Mouse (Mus musculus): Measurements from ENCODE around the gene Tmem176a. TPM values are rescaled to one million over a fixed set of nuclear protein-coding genes. Genes with fewer than 3 reads are reported as not detected.
A peak's percentile ranks its signal among the peaks of the same experiment; 100 is the strongest.

The Tmem176a gene
- polyA plus RNA-seq, 1 experiment from 2014 or later = 184 TPM

- 92% methylated on average over 2 of the region's 2 CpGs for WGBS
- Histone ChIP-seq H3K36me3 (ENCODE audit: control insufficient read depth, insufficient read depth, low read length) (no peaks in the 10 kb centered on the region), H3K27ac (ENCODE audit: low read length) (no peak overlapping the region), H3K27me3 (ENCODE audit: control insufficient read depth, insufficient read depth, low read length) (no peaks in the 10 kb centered on the region), H3K4me2 (replicated peaks; ENCODE audit: low read depth, low read length) (no peak overlapping the region), H3K4me3 (ENCODE audit: low read depth, low read length) (no peak overlapping the region), H3K9ac (replicated peaks; ENCODE audit: low read depth, low read length) (no peak overlapping the region), H3K9me3 (ENCODE audit: control insufficient read depth, low read depth, low read length) (no peaks in the 10 kb centered on the region), H3K4me1 (ENCODE audit: control insufficient read depth, insufficient read depth, low read length) (0 out of 2 replicates have a peak, but pooled peaks cover 2% of the 10 kb centered on the region)
- no peak for ATAC-seq (ENCODE audit: insufficient number of reproducible peaks, insufficient read depth, low FRiP score, low read depth)
These were observed 13.4 kb downstream of the Tmem176a start for GRCm38 (mm10) chr6:48854155-48854554.

DNA sequence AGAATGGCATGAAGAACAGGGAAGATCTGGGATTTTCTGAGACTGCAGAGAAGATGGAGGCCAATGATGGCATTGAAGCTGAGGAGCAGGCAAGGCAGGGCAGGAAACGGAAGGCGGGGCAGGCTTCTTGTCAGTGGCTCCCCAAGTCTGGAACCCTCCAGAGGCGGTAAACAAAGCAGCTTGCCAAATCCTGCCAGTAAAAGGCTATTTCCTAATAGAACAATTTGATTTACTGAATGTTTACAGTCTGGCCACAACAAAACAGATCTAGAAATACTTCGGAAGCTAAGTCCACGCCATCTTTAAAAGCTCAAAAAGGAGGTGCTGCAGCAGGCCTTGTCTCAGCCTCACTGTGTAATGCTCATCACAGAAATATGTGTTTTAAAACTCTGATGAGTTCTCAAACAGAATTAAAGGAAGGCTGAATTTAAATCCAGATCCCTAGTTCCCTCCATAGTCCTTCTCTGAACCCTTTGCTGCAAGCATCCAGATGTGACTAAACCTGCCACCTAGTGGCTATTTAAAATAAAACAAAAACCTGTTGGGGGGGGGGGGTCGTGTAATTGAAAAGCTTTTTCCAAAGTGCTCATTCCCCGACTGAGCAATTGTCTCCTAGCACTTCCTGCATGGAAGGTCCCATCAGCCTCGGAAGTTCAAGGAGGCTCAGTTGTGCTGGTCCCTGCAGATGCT lies 17.0 kb downstream of the Tmem176a start:
- H3K9ac ChIP-seq (replicated peaks; ENCODE audit: low read depth, low read length) = no peak overlapping the region
- no peak overlapping the region for H3K4me2 ChIP-seq (replicated peaks; ENCODE audit: low read depth, low read length)
- 0 out of 2 replicates have a peak, but pooled peaks cover 2% of the 10 kb centered on the region for H3K4me1 ChIP-seq (ENCODE audit: control insufficient read depth, insufficient read depth, low read length)
- no peak overlapping the region for H3K4me3 ChIP-seq (ENCODE audit: low read depth, low read length)
- 40% methylated on average over 8 of the region's 8 CpGs for WGBS
- no peaks in the 10 kb centered on the region for H3K9me3 ChIP-seq (ENCODE audit: control insufficient read depth, low read depth, low read length)
- H3K36me3 ChIP-seq (ENCODE audit: control insufficient read depth, insufficient read depth, low read length) = no peaks in the 10 kb centered on the region
- no peak overlapping the region for H3K27ac ChIP-seq (ENCODE audit: low read length)
- H3K27me3 ChIP-seq (ENCODE audit: control insufficient read depth, insufficient read depth, low read length) = no peaks in the 10 kb centered on the region
- ATAC-seq (ENCODE audit: insufficient number of reproducible peaks, insufficient read depth, low FRiP score, low read depth) = no peak

- Histone ChIP-seq H3K27ac (ENCODE audit: low read length) (no peak overlapping the region), H3K27me3 (ENCODE audit: control insufficient read depth, insufficient read depth, low read length) (no peaks in the 10 kb centered on the region), H3K4me2 (replicated peaks; ENCODE audit: low read depth, low read length) (peak overlapping the region; percentile 37), H3K9me3 (ENCODE audit: control insufficient read depth, low read depth, low read length) (no peaks in the 10 kb centered on the region), H3K4me1 (ENCODE audit: control insufficient read depth, insufficient read depth, low read length) (0 out of 2 replicates have a peak, but pooled peaks cover 5% of the 10 kb centered on the region), H3K36me3 (ENCODE audit: control insufficient read depth, insufficient read depth, low read length) (no peaks in the 10 kb centered on the region), H3K4me3 (ENCODE audit: low read depth, low read length) (peak overlapping the region; percentile 16; the same call in 1 of the 2 replicates), H3K9ac (replicated peaks; ENCODE audit: low read depth, low read length) (no peak overlapping the region)
- WGBS = 15% methylated on average over 23 of the region's 23 CpGs
- peak; percentile 61; the same call in 1 of the 2 replicates for ATAC-seq (ENCODE audit: insufficient number of reproducible peaks, insufficient read depth, low FRiP score, low read depth)
These were observed 19.6 kb downstream of the Tmem176a start for GRCm38 (mm10) chr6:48860130-48860815.

DNA sequence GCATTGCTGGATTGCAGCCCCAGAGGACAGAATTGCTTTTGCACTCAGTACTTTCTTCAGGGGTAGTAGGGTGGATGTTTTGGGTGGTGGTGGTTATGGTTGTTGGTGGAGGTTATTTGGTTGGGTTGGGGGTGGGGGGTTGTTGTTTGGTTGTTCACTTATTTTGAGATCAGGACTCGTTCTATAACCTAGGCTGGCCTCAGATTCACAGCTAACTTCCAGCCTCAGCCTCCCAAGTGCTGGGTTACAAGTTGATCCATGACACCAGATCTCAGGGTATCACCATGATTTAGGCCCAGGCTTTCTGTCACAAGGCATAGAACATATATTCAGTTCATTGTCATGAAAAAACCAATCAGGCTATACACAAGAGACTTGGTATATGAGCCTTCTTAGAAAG lies 20.1 kb downstream of the Tmem176a start:
- H3K4me3 ChIP-seq (ENCODE audit: low read depth, low read length) = no peak overlapping the region
- no peaks in the 10 kb centered on the region for H3K36me3 ChIP-seq (ENCODE audit: control insufficient read depth, insufficient read depth, low read length)
- H3K27ac ChIP-seq (ENCODE audit: low read length) = no peak overlapping the region
- WGBS = 83% methylated on average over 1 of the region's 1 CpGs
- no peak overlapping the region for H3K4me2 ChIP-seq (replicated peaks; ENCODE audit: low read depth, low read length)
- no peaks in the 10 kb centered on the region for H3K27me3 ChIP-seq (ENCODE audit: control insufficient read depth, insufficient read depth, low read length)
- no peaks in the 10 kb centered on the region for H3K9me3 ChIP-seq (ENCODE audit: control insufficient read depth, low read depth, low read length)
- ATAC-seq (ENCODE audit: insufficient number of reproducible peaks, insufficient read depth, low FRiP score, low read depth) = no peak
- H3K4me1 ChIP-seq (ENCODE audit: control insufficient read depth, insufficient read depth, low read length) = 0 out of 2 replicates have a peak, but pooled peaks cover 5% of the 10 kb centered on the region
- H3K9ac ChIP-seq (replicated peaks; ENCODE audit: low read depth, low read length) = no peak overlapping the region

DNA sequence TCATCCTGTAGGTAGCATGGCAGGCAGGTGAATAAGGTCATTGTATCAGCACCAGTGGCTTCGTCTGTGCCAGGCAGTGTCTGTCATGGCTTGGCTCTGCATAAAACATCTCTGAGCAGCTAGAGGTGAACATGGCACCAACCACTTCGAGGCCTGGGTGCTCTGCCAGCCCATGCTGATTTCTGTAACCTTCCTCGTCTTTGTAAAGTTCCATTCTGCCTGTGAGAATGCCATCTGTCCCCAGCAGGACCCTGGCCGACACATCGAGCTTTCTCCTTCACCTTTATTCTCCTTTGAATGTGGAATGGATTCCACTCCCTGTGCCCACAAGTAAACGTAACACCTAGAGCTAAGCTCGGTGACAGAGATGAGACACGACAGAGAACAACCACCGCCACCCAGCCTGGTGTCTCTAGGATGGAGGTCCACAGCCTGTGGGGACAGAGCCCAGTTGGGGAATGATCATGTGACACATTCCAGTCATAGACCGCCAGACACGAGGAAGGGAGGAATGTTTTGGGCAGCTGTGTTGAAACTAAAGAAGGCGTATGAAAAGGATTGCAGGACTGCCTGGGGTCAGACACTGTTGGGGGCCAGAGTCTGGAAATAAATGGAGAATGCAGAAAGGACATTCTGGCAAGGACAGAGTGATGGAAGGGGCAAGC lies 21.0 kb downstream of the Tmem176a start:
- no peak overlapping the region for H3K4me3 ChIP-seq (ENCODE audit: low read depth, low read length)
- 0 out of 2 replicates have a peak, but pooled peaks cover 5% of the 10 kb centered on the region for H3K4me1 ChIP-seq (ENCODE audit: control insufficient read depth, insufficient read depth, low read length)
- no peak overlapping the region for H3K4me2 ChIP-seq (replicated peaks; ENCODE audit: low read depth, low read length)
- WGBS = 80% methylated on average over 12 of the region's 12 CpGs
- no peak overlapping the region for H3K9ac ChIP-seq (replicated peaks; ENCODE audit: low read depth, low read length)
- H3K27ac ChIP-seq (ENCODE audit: low read length) = no peak overlapping the region
- no peaks in the 10 kb centered on the region for H3K27me3 ChIP-seq (ENCODE audit: control insufficient read depth, insufficient read depth, low read length)
- no peak for ATAC-seq (ENCODE audit: insufficient number of reproducible peaks, insufficient read depth, low FRiP score, low read depth)
- no peaks in the 10 kb centered on the region for H3K9me3 ChIP-seq (ENCODE audit: control insufficient read depth, low read depth, low read length)
- H3K36me3 ChIP-seq (ENCODE audit: control insufficient read depth, insufficient read depth, low read length) = no peaks in the 10 kb centered on the region

DNA sequence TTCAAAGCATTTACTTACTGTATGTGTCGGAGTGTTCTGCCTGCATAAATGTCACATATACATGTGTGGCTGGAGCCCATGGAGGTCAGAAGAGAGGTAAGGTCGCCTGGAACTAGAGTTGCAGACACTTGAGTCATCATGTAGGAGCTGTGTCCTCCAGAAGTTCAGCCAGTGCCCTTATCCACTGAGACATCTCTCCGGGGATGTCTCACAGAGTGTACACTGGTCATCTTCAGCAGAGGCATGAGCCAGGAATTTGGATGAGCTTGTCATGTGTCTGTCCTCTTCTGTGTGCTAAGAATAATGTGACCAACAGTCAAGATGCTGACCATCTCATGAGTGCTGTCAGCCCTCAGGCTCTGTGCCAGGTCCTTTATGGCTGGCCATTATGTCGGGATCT lies 22.1 kb downstream of the Tmem176a start:
- Histone ChIP-seq H3K4me2 (replicated peaks; ENCODE audit: low read depth, low read length) (no peak overlapping the region), H3K9me3 (ENCODE audit: control insufficient read depth, low read depth, low read length) (no peaks in the 10 kb centered on the region), H3K27ac (ENCODE audit: low read length) (no peak overlapping the region), H3K9ac (replicated peaks; ENCODE audit: low read depth, low read length) (no peak overlapping the region), H3K36me3 (ENCODE audit: control insufficient read depth, insufficient read depth, low read length) (no peaks in the 10 kb centered on the region), H3K4me3 (ENCODE audit: low read depth, low read length) (no peak overlapping the region), H3K27me3 (ENCODE audit: control insufficient read depth, insufficient read depth, low read length) (no peaks in the 10 kb centered on the region), H3K4me1 (ENCODE audit: control insufficient read depth, insufficient read depth, low read length) (0 out of 2 replicates have a peak, but pooled peaks cover 5% of the 10 kb centered on the region)
- no peak for ATAC-seq (ENCODE audit: insufficient number of reproducible peaks, insufficient read depth, low FRiP score, low read depth)
- 79% methylated on average over 4 of the region's 4 CpGs for WGBS

DNA sequence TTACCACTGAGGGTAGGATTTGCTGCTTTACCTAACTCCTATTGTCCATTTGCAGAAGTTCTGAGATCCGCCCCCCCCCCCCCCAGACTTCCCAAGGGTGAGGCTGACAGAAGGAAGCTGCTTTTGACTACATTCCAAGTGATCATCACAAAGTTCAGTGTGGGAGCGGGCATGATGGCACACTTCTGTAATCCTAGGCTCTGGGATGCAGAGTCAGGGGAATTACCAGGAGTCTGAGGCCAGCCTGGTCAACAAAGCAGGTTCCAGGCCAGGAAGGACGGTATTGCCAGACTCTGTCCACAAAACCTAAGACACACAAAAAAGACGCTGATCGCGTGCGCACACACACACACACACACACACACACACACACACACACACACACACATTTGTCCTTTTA lies 22.8 kb downstream of the Tmem176a start:
- no peak for ATAC-seq (ENCODE audit: insufficient number of reproducible peaks, insufficient read depth, low FRiP score, low read depth)
- H3K4me2 ChIP-seq (replicated peaks; ENCODE audit: low read depth, low read length) = no peak overlapping the region
- H3K27ac ChIP-seq (ENCODE audit: low read length) = no peak overlapping the region
- 66% methylated on average over 7 of the region's 7 CpGs for WGBS
- no peak overlapping the region for H3K9ac ChIP-seq (replicated peaks; ENCODE audit: low read depth, low read length)
- H3K27me3 ChIP-seq (ENCODE audit: control insufficient read depth, insufficient read depth, low read length) = no peaks in the 10 kb centered on the region
- 0 out of 2 replicates have a peak, but pooled peaks cover 3% of the 10 kb centered on the region for H3K4me1 ChIP-seq (ENCODE audit: control insufficient read depth, insufficient read depth, low read length)
- H3K9me3 ChIP-seq (ENCODE audit: control insufficient read depth, low read depth, low read length) = no peaks in the 10 kb centered on the region
- no peaks in the 10 kb centered on the region for H3K36me3 ChIP-seq (ENCODE audit: control insufficient read depth, insufficient read depth, low read length)
- H3K4me3 ChIP-seq (ENCODE audit: low read depth, low read length) = no peak overlapping the region

GRCm38 (mm10) chr6:48864181-48864580 lies 23.5 kb downstream of the Tmem176a start:
- Histone ChIP-seq H3K36me3 (ENCODE audit: control insufficient read depth, insufficient read depth, low read length) (no peaks in the 10 kb centered on the region), H3K4me1 (ENCODE audit: control insufficient read depth, insufficient read depth, low read length) (0 out of 2 replicates have a peak, but pooled peaks cover 3% of the 10 kb centered on the region), H3K9me3 (ENCODE audit: control insufficient read depth, low read depth, low read length) (no peaks in the 10 kb centered on the region), H3K27me3 (ENCODE audit: control insufficient read depth, insufficient read depth, low read length) (no peaks in the 10 kb centered on the region), H3K4me3 (ENCODE audit: low read depth, low read length) (no peak overlapping the region), H3K4me2 (replicated peaks; ENCODE audit: low read depth, low read length) (no peak overlapping the region), H3K9ac (replicated peaks; ENCODE audit: low read depth, low read length) (no peak overlapping the region), H3K27ac (ENCODE audit: low read length) (no peak overlapping the region)
- WGBS = 35% methylated on average over 3 of the region's 3 CpGs
- ATAC-seq (ENCODE audit: insufficient number of reproducible peaks, insufficient read depth, low FRiP score, low read depth) = no peak
